Mouse (Mus musculus): ENCODE results near the gene Grip1. TPM values are rescaled to one million over a fixed set of nuclear protein-coding genes. Genes with fewer than 3 reads are reported as not detected.

Gene Grip1
- total RNA-seq, 2 experiments from 2014 or later: 27.6 to 28.9 TPM

DNA sequence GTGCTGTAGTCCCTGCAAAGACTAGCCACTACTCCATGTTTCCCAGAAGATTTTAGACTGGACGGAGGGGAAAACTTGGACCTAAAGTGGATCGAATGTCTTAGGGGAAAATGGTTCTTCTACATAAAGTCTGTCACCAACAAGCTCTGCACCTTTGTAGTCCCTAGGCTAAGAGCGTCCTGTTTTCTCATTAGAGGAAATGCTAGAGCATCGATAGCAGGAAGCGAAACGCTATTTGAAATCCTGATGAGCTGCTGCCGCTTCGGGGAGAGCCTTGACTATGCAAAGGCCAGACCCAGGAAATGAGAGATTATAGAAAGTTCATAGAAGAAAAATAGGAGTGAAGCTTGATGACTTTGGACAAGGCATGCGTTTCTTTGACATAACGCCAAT is 671.8 kb downstream of the Grip1 start:
- H3K27ac ChIP-seq: no peak overlapping the region
- no peak overlapping the region for H3K4me3 ChIP-seq
- no peak for TF ChIP-seq CTCF (conservative IDR thresholded peaks at IDR 0.05)
- no peak for DNase-seq (ENCODE audit: low spot score in 2 of 2)

DNA sequence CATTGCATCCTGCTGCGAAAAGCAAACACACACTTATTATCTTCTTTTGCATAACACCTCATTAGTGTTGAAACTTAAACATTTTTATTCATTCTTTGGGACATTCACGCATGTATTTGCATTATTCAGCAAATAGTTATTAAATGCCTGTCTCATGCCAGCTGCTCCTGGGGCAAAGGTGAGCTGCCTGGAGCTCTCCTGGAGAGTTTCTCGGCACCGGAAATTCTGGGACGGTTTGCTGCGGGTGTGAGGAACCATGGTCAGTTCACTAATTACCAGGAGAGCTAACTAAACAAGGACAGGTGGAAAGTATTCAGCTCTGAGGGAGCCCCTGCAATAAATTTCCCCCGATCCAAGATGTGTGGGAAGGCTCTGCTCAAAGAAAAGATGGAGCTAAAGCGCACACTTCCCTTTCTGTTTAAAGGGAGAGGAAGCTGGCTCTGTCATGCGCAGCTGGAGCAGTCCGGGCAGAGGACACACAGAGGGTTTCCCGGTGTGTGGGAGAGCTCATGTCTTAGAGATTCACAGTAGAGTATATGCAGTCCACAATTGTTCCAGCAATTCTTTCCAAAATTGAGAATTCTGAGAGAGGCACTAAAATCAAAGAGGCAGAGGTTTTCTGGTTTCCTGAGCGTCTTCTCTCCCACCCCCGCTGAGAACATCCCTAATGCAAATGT is 675.1 kb downstream of the Grip1 start:
- no peak overlapping the region for H3K4me3 ChIP-seq
- no peak overlapping the region for H3K27ac ChIP-seq
- no peak for TF ChIP-seq CTCF (conservative IDR thresholded peaks at IDR 0.05)
- DNase-seq (ENCODE audit: low spot score in 2 of 2): no peak

- TF ChIP-seq CTCF (conservative IDR thresholded peaks at IDR 0.05): peak; percentile 83
- Histone ChIP-seq H3K4me3 (no peak overlapping the region), H3K27ac (no peak overlapping the region)
- peak; percentile 41 to 73 for DNase-seq (ENCODE audit: low spot score in 2 of 2)
Observed at GRCm38 (mm10) chr10:120130621-120131020, 677.0 kb downstream of the Grip1 start.

- no peak for DNase-seq (ENCODE audit: low spot score in 2 of 2)
- H3K4me3 ChIP-seq: no peak overlapping the region
Observed at GRCm38 (mm10) chr10:120133697-120134096, 680.1 kb downstream of the Grip1 start.

DNA sequence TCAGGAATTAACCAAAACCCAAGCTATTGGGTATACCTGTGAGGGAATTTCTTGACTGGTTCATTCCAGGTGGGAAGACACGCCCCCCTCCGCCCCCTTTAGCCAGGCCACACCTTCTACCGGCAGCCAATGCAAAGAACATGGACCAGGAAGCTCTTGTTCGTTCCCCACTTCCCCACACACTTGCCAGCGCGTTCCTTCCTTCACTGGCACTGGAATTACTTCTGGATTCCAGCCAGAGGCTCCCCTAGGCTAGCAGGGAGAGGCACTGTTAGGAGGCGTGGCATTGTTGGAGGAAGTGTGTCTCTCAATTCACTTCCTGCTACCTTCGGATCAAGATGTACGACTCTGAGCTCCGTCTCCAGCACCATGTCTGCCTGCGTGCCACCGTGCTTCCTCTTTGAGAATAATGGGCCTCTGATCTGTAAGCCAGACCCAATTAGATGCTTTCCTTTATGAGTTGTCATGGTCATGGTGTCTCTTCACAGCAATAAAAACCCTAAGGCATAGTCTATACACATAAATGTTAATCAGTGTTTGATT is 682.5 kb downstream of the Grip1 start:
- no peak for TF ChIP-seq CTCF (conservative IDR thresholded peaks at IDR 0.05)
- no peak for DNase-seq (ENCODE audit: low spot score in 2 of 2)
- no peak overlapping the region for H3K27ac ChIP-seq
- H3K4me3 ChIP-seq: no peak overlapping the region

More at GRCm38 (mm10) chr10:120133697-120134096, 680.1 kb downstream of the Grip1 start:
- TF ChIP-seq CTCF (conservative IDR thresholded peaks at IDR 0.05): no peak
- no peak overlapping the region for H3K27ac ChIP-seq

Other genes with a start within 250 kb of the Grip1 start
- gene Cand1, start 213.8 kb upstream of the Grip1 start, total RNA-seq (2021): 100 to 1,000 TPM; 140 to 155 TPM

All from layer of hippocampus, adult 2 months (tissue).